Mouse (Mus musculus): Measurements from ENCODE around the gene Cdh16.
"Not testable (repeated sequence)": the region's sequence is repeated elsewhere in the genome, so short reads cannot be mapped to it uniquely, and the experiment has no call there.

Gene Cdh16

DNA sequence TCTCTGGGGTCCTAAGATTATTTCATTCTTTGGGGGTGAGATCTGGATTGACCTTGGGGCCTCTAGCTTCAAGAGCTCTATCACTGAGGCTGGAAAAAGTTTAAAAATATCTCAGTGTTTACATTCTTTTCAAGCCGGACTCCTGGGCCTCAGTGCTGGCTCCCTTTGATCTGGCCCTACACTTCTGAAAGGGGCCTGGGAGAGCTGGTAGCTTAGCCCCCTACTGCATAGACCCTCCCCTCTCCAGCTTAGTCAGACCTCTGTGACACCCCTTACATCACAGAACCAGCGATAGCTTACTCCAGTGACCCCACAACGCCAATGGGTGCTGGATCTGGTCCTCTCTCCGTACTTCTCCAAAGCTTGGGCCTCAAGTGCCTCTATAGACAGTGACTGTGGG, 12.6 kb downstream of the Cdh16 start:
- DNase-seq, result no peak

DNA sequence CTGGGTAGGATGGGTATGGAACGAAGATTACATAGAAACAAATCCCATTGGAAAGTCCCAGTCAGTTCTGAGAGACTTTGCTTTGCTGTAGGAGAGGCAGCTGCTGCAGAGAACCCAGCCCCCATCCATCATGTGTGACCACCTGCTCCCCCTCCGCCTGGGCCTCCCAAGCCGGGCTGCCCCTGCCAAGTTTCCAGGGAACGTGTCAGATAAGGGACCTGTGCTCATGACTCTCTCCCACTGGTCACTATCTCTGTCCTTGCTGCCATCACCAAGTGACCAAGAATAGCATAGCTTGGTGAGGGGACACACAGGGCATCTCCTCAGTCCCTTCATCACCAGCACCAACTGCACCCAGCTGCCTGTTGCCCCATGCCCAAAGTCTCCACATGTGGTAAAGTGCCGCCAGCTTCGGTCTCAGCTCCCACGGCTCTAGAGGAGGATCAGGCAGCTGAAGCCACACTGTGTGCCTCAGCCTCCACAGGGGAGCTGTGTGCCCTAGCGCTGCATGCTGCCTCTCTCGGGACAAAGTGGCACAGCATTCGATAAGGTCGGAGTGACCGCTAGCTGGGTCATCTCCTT, 13.9 kb downstream of the Cdh16 start:
- no peak for DNase-seq

DNA sequence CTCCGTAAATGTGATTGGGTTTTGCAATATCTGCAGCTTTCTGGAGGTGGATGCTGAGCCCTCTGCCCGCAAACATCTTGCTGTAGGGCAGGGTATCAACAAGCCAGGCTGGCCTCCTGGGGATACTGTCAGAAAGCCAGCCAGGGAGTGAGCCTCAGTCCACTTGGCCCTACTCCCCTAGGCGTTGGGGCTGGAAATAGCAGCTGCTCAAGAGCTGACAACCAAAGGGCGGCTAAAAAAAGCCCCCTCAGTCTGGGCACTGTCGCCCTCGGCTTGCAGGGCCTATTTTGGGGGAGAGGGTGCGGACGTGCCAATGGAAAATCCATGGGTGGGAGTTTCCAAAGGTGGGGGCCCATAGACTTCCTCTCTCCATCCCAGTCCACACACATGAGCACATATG, 15.0 kb downstream of the Cdh16 start:
- no peak for DNase-seq

DNA sequence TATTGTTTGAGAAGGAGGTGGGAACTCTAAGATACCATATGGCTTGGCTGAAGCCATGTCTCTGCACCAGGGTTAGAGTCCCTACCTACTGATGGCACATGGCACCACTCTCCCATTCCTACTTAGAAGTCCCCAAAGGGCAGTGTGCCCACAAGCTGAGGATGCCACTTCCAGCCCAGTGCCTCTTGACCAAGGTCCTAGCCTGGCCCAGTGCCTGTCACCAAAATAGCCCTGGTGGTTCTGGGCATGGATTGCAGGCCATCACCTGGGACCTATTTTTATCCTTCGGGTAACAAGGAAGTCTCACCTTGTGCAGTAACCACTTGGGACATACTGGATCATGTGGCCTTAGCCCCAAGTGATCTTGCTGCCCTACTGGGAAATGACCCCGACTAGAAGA, 16.3 kb downstream of the Cdh16 start:
- DNase-seq, result no peak

DNA sequence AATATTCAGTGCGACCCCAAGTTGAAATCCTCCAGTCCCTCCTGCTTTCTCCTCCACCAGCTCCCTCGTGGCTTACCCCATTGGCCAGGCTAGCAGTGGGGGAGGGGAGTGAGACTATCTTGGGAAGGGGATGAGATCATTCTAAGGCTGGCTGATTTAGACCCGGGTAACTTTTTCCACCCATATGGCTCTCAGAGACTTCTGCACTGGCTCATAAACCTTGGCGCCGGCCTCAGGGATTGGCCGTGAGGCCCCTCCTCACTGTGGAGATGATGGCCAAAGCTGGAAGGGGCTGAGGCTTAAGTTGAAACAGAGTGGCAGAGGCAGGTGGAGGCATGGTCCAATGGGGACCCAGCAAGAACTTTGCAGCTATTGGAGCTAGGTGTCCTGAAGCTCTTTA, 17.9 kb downstream of the Cdh16 start:
- no peak for DNase-seq

DNA sequence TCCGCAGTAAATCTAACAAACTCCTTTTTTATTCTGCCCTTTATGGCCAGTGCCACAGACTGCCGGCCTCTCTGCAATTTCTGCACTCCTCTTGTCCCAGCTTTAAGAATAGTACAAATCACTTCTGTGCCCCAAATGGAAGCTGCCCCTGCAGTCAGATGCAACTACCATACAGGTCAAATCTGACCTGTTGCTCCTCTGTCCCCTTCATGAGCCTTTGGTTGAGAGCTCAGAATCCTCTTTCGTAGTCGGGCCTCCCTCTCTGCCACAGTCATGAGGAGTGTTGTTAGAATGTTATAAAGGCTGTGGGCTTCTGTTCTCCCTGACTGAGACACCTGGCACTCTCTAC, 21.0 kb downstream of the Cdh16 start:
- no peak for DNase-seq

DNA sequence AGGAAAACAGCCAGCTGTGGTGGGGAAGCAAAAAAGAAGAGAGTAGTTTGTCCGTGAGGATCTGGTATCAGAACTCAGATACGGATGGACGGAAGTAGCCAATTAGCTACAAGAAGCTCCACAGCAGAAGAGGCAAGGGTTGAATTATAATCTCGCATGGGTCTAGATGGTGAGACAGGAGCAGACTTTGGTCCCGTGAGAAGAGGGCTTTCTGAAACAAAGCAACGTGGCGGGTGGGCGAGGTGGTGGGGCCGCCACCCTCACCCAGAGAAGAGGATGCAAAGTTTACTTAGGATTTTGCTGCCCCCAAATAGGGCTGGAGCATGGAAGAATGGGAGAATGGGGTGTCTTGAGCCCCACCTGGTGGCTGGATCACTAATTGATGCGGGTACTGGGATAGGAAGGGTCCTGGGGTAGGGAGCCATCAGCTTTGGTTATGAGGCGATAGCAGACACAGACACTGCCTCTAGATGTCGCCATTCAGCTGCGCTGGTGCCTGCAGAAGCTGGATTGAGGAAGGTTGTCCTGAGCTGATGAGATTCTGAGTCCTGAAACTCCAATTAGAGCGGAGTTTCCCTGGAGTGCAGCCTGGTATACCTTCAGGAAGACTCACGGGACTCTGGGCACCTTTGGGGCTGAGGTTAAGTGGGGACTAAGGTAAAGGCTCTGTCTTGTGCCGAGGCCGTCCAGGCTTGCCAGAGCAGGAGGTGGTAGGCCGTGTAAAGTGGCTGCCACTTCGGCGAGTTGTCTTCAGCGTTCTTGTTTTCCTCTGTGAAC, 21.5 kb downstream of the Cdh16 start:
- DNase-seq, result peak; percentile 81

DNA sequence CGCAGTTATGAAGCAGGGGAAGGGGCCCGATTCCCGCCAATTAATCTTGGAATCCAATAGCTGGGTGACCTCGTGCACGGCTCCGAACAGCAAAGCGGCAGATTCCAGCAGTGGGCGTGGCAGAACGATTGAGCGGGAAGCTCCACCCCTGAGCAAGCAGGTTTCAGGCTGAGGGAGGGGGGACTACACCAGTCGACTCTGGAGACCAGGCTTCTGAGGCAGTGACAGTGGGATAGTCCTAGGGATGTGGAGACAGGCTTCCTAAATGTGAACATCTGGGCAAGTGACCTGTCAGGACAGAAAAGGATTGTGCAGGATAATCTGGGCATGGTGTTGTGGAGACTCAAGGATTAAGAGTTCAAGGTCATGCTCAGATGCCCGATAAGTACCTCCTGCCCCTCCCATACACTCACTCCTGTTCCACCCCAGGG, 22.2 kb downstream of the Cdh16 start:
- DNase-seq, result no peak

DNA sequence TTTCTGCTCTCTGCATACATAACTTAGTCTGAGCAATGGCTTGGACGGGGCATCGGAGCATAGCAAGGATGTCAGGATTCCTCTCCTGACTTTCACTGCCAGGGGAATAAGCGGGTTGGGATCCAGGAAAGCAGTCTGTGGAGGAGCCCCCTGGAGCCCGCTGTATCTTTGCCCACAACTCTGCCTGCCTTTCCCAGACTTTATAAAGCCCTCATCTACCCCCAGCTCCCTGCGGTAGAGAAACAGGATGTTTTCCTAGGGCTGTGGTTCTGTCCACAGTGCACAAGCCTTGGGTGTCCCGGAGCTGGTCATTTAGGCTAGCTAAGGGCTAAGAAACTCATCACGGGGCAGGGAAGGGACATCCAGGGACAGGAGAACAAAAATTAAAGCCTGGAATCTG, 22.8 kb downstream of the Cdh16 start:
- DNase-seq, result no peak

DNA sequence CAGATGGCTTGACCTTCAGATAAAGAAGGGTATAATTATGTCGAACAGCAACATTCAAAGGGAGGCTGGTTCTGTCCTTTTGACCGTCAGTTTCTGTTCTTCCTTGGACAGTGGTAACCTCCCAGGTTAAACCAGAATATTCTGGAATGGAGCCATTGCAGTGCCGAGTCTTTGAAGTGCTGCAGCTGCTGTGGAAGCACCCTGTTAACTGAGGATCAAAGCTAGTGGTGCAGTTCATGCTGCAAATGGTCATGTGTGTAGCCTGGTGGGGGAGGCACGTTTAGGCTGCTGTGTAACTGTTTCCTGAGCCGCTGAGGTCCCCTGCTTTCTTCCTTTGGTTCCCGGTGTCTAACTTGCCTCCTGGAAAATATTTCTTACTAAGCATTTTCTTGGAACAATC, 25.7 kb downstream of the Cdh16 start:
- no peak for DNase-seq

DNA sequence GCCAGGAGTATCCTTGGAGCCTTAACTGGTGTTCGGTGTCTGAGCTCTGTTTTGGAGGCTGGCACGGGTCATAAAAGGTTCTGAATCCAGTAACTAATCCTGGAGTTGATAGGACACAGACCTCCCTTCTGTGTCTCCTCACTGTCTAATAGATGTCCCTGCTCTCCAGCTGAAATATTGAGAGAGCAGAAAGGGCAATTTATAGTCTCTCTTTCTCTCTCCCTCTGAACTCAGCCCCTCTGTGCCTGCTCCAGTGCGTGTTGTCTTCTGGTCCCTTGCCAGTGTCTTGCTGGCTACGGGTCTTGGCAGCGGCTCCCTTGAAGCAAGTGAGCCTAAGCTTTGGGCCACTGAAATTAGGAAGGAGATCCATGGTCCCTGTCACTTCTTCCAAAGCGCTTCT, 26.5 kb downstream of the Cdh16 start:
- DNase-seq, result no peak

DNA sequence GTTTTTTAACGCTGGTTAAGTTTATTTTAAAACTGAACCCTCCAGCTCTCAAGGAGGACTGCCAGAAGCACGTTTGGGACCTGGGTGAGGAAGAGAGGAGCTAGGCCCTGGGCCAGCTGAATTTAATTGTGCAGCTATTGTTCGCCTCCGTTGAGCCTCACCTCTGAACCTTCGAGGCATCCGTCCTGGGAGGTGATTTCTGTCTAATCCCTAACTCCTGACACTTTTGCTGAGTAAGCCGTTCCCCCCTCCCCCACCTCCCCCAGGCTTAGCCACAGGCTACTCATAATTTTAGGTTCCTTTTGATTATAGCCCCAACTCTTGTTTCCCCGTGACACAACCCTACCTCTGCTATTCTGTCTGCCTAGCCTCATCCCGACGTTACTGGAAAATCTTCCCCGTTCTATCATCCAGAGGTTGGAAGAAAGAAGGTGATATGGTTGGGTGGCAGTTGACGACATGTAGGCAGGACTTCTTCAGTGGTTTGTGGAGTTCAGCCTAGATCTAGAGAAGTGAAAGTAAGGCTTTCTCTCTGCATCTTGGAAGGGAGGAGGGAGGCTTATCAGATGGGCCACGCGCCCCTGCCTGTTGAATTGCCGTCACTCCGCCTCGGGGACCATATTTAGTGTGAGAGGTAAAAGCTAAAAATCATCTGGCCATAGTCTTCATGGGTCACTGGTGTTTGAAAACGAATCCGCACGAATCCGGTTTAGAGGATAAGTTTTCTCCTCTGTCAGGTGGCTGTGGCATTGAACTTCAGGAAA, 28.2 kb downstream of the Cdh16 start:
- DNase-seq, result no peak

DNA sequence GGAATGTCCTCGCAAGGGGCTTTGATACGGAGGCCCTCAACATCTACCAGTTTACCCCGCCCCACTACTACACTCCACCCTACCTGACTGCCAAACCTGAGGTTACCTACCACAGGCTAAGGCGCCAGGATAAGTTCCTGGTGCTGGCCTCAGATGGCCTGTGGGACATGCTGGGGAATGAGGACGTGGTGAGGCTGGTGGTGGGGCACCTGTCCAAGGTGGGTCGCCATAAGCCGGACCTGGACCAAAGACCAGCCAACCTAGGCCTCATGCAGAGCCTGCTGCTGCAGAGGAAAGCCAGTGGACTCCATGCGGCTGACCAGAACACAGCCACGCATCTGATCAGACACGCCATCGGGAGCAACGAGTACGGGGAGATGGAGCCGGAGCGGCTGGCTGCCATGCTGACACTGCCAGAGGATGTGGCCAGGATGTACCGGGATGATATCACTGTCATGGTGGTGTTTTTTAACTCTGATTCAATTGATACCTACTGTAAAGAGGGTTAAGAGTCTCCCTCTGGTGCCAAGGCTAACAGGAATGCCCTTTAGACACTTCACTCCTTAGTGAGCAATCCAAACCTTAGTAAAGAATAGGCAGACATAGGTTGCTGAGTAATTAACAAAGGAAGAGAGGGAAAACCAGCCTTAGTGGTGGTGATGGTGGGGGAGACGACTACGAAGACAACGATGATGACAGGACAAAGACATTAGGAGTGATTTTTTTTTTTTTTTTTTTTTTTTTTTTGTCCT, 29.4 kb downstream of the Cdh16 start:
- DNase-seq, result no peak

DNA sequence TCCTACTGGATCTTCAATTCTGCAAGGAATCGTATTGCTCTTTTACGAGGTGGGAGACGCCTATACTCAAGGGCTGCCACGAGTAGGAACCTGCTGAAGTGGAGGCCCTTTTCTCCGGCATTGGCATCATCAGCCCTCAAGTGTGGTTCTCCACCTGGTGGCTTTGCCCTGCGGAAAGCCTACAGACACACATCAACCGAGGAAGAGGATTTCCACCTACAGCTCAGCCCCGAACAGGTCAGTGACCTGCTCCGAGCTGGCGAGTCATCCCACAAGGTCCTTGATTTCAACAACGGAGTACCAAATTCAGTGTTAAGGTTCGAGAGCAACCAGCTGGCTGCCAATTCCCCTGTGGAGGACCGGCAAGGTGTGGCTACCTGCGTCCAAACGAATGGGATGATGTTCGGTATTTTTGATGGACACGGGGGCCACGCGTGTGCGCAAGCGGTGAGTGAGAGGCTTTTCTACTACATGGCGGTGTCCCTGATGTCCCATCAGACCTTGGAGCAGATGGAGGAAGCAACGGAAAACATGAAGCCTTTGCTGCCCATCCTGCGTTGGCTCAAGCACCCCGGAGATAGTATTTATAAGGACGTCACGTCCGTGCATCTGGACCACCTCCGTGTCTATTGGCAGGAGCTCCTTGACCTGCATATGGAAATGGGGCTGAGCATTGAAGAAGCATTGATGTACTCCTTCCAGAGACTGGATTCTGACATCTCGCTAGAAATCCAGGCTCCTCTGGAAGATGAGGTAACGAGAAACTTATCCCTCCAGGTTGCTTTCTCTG, 30.5 kb downstream of the Cdh16 start:
- DNase-seq, result no peak

DNA sequence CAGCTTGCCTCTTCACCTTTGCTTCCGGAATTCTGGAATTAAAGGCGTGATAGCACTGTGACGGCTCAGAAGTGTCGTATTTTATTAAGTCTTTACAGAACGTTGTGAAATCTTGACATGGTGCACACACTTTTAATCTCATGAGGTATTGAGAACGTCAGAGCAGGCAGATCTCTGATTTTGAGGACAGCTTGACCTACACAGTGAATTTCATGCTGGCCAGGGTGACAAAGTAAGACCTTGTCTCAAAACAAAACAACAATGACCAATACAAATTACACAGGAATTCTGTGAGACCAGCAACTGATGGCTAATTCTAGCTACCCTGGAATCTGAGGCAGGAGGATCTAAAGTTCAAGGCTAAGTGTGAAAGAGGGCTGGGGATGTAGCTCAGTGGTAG, 31.6 kb downstream of the Cdh16 start:
- no peak for DNase-seq

DNA sequence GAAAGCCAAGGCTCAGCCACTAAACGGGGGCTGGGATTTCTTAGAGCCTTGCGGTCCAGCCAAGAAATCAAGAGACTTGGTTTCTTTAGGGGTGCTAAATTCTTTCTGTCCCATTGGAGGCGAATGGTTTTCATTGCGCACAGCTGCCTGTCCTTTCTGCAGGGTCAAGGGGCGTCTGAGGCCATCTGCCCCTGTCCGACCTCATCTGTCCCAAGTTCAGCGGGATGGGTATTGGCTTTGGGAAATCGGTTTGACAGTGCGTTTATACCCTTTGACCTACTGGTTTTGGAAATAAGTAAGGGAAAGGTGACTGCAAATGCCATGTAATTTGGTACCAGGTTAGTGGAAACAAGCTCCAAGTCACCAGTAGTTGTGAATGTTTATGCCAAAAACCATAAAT, 32.3 kb downstream of the Cdh16 start:
- no peak for DNase-seq

DNA sequence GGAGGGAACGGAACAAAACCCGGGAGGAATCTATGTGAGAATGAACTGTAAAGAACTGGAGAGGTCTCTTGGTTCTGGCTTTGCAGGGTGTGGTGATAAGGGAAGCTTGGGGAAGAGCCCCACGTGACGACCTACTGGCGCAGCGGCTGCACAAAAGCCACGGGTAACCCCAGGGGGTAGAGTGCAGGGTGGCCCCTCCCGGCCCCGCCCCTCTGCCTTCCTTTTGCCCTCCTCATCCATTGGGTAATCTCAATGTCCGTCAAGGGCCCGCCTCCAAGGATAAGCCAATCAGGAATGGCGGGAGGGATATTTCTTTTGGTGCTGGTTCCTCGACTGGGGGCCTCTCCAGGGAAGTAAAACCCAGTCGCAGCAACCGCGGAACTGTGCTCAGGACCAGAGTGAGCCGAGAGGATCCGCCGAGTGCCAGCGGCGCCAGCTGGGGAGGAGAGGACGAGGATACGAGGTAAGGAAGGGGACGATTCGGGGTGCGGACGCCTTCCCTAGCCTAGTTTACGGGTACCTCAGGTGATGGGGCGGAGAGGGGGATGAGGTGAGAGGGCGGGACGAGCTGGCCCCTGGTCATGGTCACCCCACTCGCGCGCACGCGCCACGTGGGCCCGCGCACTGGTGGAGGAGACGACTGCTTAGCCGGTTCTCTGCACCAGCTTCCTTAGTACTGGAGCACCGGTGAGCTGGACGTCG, 32.9 kb downstream of the Cdh16 start, which contains the start of gene Pdp2:
Gene Pdp2 (plus strand): TSS at position 319 of the 702 bp plus-strand sequence.
- DNase-seq, result peak; percentile 91 to 92

DNA sequence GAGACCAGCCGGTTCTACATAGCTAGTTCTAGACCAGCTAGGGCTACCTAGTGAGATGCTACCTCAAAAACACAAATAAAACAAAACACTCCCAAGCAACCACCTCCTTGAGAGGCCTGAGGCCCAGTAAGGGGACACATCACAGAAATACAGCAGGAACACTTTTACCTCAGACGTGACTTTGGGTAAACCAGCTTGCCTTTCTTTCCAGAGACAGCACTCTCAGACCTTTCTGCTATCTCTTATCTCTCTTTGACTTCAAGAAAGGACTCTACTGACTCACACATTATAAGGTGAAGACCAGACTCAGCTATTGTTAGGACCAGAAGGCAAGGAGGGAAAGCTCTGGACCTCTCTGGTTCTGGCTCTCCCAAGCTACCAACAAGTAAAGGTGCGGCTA, 33.9 kb downstream of the Cdh16 start:
- no peak for DNase-seq

DNA sequence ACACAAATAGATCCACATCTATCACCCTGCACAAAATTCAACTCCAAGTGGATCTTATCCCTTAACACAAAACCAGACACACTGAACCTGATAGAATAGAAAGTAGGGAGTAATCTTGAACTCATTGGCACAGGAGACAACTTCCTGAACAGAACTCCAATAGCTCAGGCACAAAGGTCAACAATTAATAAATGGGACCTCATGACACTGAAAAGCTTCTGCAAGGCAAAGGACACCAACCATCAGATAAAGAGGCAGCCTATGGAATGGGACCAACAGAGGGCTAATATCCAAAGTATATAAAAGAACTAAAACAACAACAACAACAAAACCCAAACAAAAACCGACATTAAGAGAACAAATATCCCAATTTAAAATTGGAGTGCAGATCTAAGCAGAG, 39.7 kb downstream of the Cdh16 start:
- DNase-seq, result no peak

DNA sequence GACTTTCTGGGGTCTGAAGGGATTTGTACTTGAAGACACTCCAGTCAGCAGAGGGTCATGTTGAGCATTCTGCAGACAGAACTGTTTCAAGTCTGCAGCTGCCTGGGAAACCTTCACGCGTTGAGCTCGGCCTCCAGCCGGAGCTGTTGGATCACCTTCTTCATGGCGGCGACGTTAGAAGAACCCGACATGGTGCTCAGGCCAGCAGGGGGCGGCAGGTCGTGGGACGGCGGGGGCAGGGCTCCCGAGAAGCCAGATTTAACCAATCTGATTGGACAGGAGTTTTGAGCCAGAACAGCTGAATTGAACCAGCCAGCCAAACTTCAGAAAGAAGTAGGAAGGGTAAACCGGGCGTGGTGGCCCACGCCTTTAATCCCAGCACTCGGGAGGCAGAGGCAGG, 46.6 kb downstream of the Cdh16 start:
- not testable (repeated sequence) for DNase-seq

DNA sequence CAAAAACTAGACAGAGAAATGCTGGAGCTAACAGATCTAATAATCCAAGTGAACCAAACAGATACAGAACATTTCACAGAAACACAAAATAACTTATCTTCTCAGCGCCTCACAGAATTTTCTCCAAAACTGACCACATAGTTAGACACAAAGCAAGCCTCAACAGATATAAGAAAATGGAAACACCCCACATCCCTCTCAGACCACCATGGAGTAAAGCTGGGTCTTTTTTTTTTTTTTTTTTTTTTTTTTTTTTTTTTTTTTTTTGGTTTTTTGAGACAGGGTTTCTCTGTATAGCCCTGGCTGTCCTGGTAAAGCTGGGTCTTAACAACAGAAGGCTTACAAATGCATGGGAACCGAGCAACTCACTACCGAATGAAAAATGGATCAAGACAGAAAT, 47.4 kb downstream of the Cdh16 start:
- no peak for DNase-seq

Measured in thymus, postnatal 36 days (tissue).